ENCODE assay signal across 26 mouse cellular contexts in genomic region chr1:3094375-3094774, GRCm38 (mm10).
"Had no signal": no experiment of that assay in that cellular context is flagged by ENCODE, and none has a peak within 500 bp of the region (broad histone marks: within the 10 kb centered on the region; RNA-seq: fewer than 3 reads in every experiment).

No protein-coding gene starts in this region.

- H3K4me2 ChIP-seq: embryonic facial prominence, embryonic 12.5 days; embryonic facial prominence, embryonic 13.5 days; embryonic facial prominence, embryonic 15.5 days; heart, embryonic 11.5 days; heart, embryonic 12.5 days; heart, embryonic 13.5 days had no signal

- H3K9ac ChIP-seq: embryonic facial prominence, embryonic 12.5 days; embryonic facial prominence, embryonic 13.5 days; embryonic facial prominence, embryonic 15.5 days; heart, embryonic 12.5 days; heart, embryonic 13.5 days had no signal

- DNase-seq: cerebellum, adult 18-20 months; cerebellum, adult 2 months; cerebellum, adult 8-10 months; cerebellum, adult 9-10 months; cerebellum, adult 9-11 months; cerebellum, postnatal 14 days; cerebellum, postnatal 25 days; cerebellum, postnatal 36 days; embryo, embryonic 11 days; gastrocnemius, adult 2 months; gastrocnemius, postnatal 10 days; gastrocnemius, postnatal 14 days; gastrocnemius, postnatal 25 days; gastrocnemius, postnatal 36 days; heart, adult 11 months; heart, adult 18-20 months; heart, adult 2 months had no signal

- H3K36me3 ChIP-seq: embryonic facial prominence, embryonic 12.5 days; embryonic facial prominence, embryonic 13.5 days; embryonic facial prominence, embryonic 15.5 days; forebrain, embryonic 10.5 days; heart, embryonic 10.5 days; heart, embryonic 12.5 days; heart, embryonic 13.5 days had no signal

- H3K4me3 ChIP-seq: embryonic facial prominence, embryonic 12.5 days; embryonic facial prominence, embryonic 13.5 days; embryonic facial prominence, embryonic 15.5 days; erythroblast, embryonic 14.5 days; forebrain, embryonic 10.5 days; gastrocnemius, adult 2 months; heart, adult 2 months; heart, embryonic 10.5 days; heart, embryonic 12.5 days; heart, embryonic 13.5 days had no signal

- H3K27ac ChIP-seq: embryonic facial prominence, embryonic 12.5 days; embryonic facial prominence, embryonic 13.5 days; embryonic facial prominence, embryonic 15.5 days; forebrain, embryonic 10.5 days; gastrocnemius, adult 2 months; heart, adult 2 months; heart, embryonic 10.5 days; heart, embryonic 13.5 days had no signal

- H3K27me3 ChIP-seq: embryonic facial prominence, embryonic 12.5 days; embryonic facial prominence, embryonic 13.5 days; embryonic facial prominence, embryonic 15.5 days; heart, embryonic 12.5 days; heart, embryonic 13.5 days had no signal

- H3K4me1 ChIP-seq: embryonic facial prominence, embryonic 12.5 days; embryonic facial prominence, embryonic 13.5 days; embryonic facial prominence, embryonic 15.5 days; heart, embryonic 10.5 days; heart, embryonic 12.5 days; heart, embryonic 13.5 days had no signal

- H3K9me3 ChIP-seq: embryonic facial prominence, embryonic 12.5 days; embryonic facial prominence, embryonic 13.5 days; embryonic facial prominence, embryonic 15.5 days; forebrain, embryonic 10.5 days; heart, embryonic 10.5 days; heart, embryonic 12.5 days; heart, embryonic 13.5 days had no signal
